Mouse (Mus musculus): ENCODE results near the gene Hydin.
"Not testable (repeated sequence)": the region's sequence is repeated elsewhere in the genome, so short reads cannot be mapped to it uniquely, and the experiment has no call there.

The Hydin gene

DNA sequence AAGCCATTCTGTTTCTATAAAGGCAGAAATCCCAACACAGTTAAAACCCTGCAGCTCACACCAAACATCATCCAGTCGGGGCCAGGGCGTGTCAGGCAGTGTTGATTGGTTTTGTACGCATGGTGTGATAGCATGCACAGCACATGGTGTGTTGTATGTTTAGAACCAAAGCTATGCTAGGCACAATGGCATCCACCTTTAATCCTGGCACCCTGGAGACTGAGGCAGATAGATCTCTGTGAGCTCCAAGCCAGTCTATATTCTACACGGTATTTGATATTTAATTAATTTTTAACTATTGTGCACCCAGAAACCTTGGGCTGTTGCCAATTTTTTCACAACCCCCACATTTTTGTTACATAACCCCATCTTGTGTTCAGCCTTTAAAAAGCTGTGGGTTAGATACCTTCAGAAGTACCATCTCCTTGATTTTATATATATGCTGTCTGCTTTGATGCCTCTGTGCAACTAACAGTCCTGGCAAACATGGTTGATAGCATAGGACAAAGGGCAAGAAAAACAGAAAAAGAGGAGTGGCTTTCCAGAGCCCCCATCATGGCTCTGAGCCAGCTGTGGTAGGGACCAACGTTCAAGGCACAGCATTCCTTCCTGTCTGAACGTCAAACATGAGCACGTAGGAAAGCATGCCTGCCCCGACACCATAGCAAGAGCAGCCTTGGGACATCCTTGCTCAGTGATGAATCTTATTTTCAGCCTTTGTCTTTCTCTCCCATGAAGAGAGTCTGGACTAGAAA is 263.4 kb downstream of the Hydin start:
- DNase-seq: no peak

DNA sequence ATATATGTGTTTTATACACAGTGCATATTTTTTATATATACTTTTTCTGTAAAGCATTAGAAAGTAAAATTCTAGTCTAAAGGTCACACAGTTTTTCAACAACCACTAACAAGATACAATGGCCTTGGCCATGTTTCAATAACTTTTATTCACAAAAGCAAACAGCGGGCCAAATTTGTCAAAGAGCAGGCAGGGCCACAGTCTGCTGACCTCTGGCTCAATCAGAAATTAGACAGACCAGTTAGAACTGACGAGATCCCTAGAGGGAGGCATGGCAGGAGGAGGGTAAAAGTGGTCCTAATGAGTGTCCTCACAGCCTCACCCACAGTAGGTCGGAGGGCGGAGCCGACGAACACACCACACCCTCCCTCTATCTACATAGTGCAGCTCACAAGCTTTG is 267.0 kb downstream of the Hydin start:
- no peak for DNase-seq

GRCm38 (mm10) chr8:110537849-110538248 is 271.1 kb downstream of the Hydin start:
- peak; percentile 84 for DNase-seq

- no peak for DNase-seq
These were observed 283.6 kb downstream of the Hydin start for GRCm38 (mm10) chr8:110550343-110550742.

DNA sequence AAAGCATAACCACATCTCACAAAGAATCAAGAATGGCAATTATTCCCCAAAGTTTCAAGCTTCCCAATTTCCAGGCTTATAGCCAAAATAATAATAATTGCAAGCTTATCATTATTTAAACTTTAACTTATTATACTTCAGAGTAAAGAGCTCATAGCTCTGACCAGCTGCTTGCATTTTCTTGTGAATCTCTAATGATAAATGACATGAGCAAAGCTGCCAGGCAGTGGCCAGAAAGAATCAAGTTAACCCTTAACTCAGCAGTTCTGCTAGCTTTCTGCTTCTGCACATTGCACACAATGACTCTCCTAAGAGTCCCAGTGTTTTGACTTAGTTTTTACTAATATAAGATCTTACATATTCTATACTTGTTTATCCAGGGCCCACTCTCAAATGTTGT is 285.3 kb downstream of the Hydin start:
- DNase-seq: not testable (repeated sequence)

DNA sequence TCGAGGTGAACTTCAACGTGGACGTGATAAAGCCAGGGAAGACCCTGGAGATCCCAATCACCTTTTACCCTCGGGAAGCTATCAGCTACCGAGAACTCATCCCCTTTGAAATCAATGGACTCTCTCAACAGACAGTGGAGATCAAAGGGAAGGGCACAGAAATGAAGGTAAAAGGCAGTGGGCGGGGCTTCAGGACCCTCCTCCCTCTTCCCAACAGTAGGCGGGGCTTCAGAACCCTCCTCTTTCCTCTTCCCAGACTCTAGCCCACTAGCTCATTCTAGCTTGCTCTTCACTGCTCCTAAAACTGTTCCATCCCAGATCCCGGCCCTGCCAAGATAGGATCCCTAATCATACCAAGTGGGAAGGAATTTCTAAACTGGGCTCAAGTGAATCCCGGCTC is 325.9 kb downstream of the Hydin start:
- DNase-seq: no peak

DNA sequence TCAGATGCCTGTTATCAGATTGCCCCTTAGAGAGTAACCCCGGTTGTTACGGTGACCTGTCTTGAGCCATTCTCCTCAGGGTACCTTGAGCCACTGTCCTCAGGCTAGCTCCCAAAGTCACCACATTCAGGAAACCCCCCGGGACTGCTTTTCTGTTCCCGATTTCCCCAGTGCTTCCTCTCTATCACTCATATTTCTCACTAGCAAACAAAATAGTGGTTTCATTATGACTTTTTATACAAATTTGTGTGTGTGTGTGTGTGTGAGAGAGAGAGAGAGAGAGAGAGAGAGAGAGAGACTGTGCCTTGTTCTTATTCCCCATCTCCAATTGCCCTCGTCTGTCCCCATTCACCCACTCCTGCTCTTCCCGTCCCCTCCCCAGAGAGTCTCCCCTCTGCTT is 327.4 kb downstream of the Hydin start:
- DNase-seq: no peak

DNA sequence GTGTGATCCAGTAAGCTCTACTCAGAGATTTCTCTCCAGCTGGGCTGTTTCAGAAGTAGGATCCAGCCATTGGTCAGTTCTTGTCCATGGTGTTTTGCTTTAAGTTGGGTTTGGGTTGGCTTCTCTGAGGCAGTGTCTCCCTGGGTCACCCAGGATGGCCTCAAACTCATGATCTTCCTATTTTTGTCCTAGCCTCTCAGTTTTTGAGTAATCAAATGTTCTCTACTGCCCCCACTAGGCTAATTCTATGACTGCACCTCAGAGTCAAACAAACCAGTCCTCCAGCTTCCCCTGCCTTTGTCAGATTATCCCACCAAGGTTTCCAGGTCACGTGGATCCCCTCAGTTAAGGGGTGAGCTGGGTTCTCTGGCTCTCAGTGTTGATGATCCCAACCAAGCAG is 337.8 kb downstream of the Hydin start:
- peak; percentile 25 for DNase-seq

DNA sequence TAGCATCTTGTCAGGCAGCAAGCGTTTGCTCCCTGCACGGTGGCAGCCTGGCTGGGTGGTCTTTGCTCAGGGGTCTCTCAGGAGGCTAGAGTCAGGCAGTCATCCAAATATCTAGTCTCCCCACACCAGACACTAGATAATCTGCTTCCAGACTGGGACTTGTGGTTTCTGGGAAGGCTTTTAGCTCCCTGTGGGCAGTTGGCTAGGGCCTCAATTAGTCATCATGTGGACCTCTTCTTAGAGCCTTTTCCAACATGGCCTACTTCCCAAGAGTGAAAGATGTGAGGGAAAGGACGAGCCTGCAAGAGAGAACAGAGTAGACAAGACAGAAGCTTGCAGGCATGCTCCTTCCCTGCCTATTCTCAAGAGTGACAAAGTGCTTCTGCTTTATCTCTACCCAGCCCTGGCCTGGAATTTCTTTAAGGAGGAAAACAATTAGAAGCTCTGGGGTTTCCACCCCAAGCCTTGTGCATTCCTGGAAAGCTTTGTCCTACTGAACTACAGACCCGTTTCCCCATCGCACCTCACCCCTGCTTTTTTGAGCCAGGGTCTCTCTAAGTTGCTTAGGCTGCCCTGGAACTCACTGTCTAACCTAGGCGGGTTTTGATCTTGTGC is 338.7 kb downstream of the Hydin start:
- DNase-seq: no peak

DNA sequence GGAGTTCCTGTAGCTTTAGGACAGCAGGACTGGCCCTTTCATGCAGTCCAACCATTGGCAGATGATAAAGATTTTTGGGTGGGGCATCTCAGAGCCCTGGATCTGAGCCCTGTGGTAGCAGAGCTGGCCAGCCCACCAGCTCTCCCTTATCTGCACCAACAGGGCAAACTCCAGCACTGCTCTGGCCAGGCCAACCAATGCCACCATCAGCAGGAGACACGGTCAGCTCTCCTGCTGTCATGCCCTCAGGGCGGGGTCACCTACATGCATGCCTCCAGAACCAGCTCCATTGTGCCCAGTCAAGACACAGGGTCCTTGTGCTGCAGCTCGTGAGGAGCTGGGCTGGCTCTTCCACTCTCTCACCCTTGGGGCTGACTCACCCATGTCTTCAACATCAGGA is 349.0 kb downstream of the Hydin start:
- no peak for DNase-seq

DNA sequence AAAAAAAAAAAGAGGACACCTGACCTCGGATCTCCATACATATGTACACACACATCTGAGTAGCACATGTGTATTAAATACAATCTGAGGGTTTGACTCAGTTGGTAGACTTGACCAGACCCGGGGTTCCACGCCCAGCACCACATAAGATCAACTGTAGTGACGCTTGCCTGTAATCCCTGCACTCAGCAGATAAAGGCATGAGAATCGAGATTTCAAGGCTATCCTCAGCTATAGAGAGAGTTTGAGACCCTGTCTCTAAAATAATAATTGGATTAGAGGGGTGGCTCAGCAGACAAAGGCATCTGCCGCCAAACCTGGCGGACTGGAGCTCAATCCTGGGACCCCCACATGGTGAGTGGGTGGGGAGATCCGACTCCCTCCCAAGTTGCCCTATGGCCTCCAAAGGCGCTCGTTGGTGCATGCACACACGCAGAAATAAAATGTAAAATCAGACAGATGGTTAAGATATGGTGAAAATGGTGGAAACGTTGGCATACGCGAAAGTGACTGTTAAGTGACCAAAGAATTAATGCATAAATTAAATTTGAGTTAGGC is 351.1 kb downstream of the Hydin start:
- DNase-seq: no peak

GRCm38 (mm10) chr8:110618391-110619207 is 351.8 kb downstream of the Hydin start, which contains the start of gene Vac14:
Gene Vac14, plus strand, starts transcription at chr8:110618585.
- DNase-seq: peak; percentile 98

GRCm38 (mm10) chr8:110619208-110619574 is 352.4 kb downstream of the Hydin start:
- no peak for DNase-seq

GRCm38 (mm10) chr8:110619919-110620318 is 353.1 kb downstream of the Hydin start:
- no peak for DNase-seq

DNA sequence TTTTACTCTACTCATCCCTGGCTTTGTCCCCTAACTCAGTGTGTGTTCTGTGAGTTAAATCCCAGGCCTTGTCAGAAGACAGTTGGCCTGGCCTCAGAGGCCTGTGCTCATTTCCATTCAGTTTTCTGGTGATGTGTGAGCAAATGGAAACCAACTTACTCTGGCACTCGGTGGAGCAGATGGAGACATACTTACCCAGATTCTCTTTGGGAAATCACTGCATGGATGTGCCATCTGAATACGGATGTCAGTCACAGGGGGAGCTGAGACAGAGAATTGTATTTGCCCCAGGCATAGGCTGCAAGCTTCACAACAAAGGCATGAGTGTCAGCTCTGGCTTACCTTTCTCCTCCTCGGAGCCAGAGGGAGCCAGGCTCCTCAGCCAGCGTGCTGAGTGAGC is 359.7 kb downstream of the Hydin start:
- no peak for DNase-seq

GRCm38 (mm10) chr8:110629245-110630063 is 362.7 kb downstream of the Hydin start:
- peak; percentile 66 for DNase-seq

DNA sequence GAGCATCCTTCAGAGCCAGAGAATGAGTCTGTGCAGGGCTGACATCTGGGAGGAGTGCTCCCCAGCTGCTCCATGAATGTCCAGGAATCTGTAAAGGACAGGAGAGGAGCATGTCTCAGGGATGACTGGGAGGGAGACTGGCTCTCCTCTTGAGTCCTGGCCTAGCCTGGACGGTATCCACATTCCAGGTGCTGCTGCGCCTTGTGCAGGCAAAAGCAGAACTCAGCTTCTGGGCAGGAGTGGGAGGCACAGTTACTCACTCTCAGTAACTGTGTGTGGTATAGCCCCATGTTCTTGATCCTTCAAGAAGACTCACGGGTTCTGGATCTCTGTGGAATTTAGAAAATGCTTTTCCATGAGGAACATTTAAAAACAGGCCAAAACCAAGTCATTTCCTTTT is 363.3 kb downstream of the Hydin start:
- no peak for DNase-seq

DNA sequence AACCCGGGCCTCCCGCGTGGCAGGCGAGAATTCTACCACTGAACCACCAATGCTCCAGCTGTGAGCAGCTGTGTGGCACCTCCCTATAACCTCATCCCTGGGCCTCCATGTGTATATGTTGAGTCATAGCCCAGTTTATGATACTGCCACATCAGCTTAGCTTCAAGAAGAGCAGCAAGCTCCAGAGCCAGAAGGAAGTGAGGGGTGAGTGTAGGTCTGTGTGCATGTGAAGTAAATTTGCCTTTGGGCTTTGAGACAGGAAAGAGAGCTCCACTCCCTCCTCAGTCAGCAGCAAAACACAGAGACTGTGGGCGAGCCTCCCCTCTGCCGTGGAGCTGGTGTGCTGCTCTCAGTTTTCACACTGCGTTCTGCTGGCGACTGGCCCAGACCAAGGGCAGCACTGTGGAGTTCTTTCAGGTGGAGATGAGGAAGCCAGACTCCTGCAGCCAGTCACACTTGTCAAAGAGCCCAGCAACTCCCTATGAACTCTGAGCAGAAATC is 363.8 kb downstream of the Hydin start:
- peak; percentile 53 for DNase-seq

GRCm38 (mm10) chr8:110631201-110631600 is 364.4 kb downstream of the Hydin start:
- no peak for DNase-seq

DNA sequence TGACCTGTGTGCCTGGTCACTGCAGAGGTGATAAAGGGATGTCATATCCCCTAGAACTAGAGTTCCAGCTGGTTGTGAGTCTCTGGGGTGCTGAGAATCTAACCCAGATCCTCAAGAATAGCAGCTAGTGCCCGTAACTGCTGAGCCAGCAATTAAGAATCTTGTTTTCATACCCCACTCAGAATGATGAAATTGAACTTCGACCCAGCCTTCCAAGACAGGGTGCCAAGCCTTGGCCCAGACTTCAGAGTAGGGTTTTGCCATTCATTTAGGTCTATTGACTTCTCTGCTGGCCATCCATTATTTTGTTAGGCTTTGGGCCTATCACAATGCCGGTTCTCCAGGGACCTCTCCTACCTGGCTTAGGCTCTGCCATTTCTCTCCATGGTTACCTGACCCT is 367.0 kb downstream of the Hydin start:
- no peak for DNase-seq

GRCm38 (mm10) chr8:110636182-110636581 is 369.4 kb downstream of the Hydin start:
- DNase-seq: no peak

- peak; percentile 62 for DNase-seq
These were observed 375.6 kb downstream of the Hydin start for GRCm38 (mm10) chr8:110642331-110642730.

Measured in cerebellum, adult 11 months (tissue).